ENCODE assay signal across 19 mouse cellular contexts in the genomic region with DNA sequence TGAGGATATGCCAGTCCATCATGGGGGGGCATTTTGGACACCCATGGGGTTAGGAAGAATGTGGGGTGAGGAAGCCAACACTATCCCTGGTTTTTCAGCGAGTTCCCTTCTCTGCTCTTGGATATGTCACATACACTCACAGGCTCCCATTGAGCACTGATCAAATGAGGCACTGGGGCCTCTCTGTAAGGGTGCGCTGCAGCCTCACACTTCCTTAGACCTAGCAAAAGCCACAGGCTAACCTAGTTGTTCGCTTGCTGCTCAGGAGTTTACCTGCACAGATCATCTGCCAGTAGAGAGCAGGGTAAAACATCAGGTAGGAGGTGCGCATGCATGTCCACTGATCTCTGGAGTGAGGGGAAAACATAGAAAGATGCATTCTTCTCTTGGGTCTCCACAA.
DNase-seq lines count a peak whose midpoint lies in the region; ATAC-seq and TF ChIP-seq lines count a peak whose summit lies in the region.
"Had no signal": no experiment of that assay in that cellular context is flagged by ENCODE, and none has a peak within 500 bp of the region (broad histone marks: within the 10 kb centered on the region; RNA-seq: fewer than 3 reads in every experiment).

No protein-coding gene starts in this region.

- H3K36me3 ChIP-seq in heart, embryonic 12.5 days: no peaks in the 10 kb centered on the region
- no peaks in the 10 kb centered on the region for H3K36me3 ChIP-seq in liver, postnatal 0 days (replicated peaks; ENCODE audit: insufficient read depth, low read length)
- H3K36me3 ChIP-seq in liver, embryonic 13.5 days: no peaks in the 10 kb centered on the region
- no peaks in the 10 kb centered on the region for H3K36me3 ChIP-seq in stomach, postnatal 0 days (ENCODE audit: control insufficient read depth, insufficient read depth, low read length)
- H3K36me3 ChIP-seq in midbrain, embryonic 15.5 days (replicated peaks): no peaks in the 10 kb centered on the region
- no peaks in the 10 kb centered on the region for H3K36me3 ChIP-seq in forebrain, embryonic 14.5 days (ENCODE audit: control insufficient read depth, insufficient read depth, low read length)
- H3K36me3 ChIP-seq: heart, embryonic 10.5 days; hindbrain, embryonic 12.5 days had no signal

- intact Hi-C loops in heart, postnatal 36 days (cut with DNase I): loop anchor here (5.0 kb wide), 2 partner anchors 100 to 145 kb away; no protein-coding TSS in a partner anchor

- TF ChIP-seq EP300 in liver, postnatal 0 days (IDR thresholded peaks at IDR 0.05; ENCODE audit: low read depth): no peak
- TF ChIP-seq EP300 in stomach, postnatal 0 days (optimal IDR thresholded peaks at IDR 0.05): no peak

- H3K9ac ChIP-seq in heart, embryonic 12.5 days: no peak overlapping the region
- no peak overlapping the region for H3K9ac ChIP-seq in liver, postnatal 0 days (replicated peaks)
- peak overlapping the region; percentile 45; the same call in 1 of the 2 replicates for H3K9ac ChIP-seq in liver, embryonic 13.5 days
- H3K9ac ChIP-seq in stomach, postnatal 0 days (ENCODE audit: low read length): no peak overlapping the region
- no peak overlapping the region for H3K9ac ChIP-seq in midbrain, embryonic 15.5 days
- no peak overlapping the region for H3K9ac ChIP-seq in forebrain, embryonic 14.5 days (ENCODE audit: low read length)
- H3K9ac ChIP-seq: hindbrain, embryonic 12.5 days had no signal

- 0 out of 2 replicates have a peak overlapping the region, but pooled peaks have one; percentile 2 for H3K27ac ChIP-seq in heart, embryonic 12.5 days (ENCODE audit: poor library complexity, severe bottlenecking)
- no peak overlapping the region for H3K27ac ChIP-seq in liver, postnatal 0 days (ENCODE audit: low read depth)
- H3K27ac ChIP-seq in liver, embryonic 13.5 days: peak overlapping the region; percentile 70
- 0 out of 2 replicates have a peak overlapping the region, but pooled peaks have one; percentile 30 for H3K27ac ChIP-seq in stomach, postnatal 0 days (replicated peaks)
- H3K27ac ChIP-seq in midbrain, embryonic 15.5 days: no peak overlapping the region
- H3K27ac ChIP-seq in forebrain, embryonic 14.5 days (ENCODE audit: low read depth, low read length): no peak overlapping the region
- H3K27ac ChIP-seq: heart, embryonic 10.5 days; hindbrain, embryonic 12.5 days; layer of hippocampus, adult 2 months had no signal

- 76% methylated on average over 4 of the region's 4 CpGs for WGBS in heart, embryonic 12.5 days
- whole genome bisulfite sequencing in liver, postnatal 0 days (ENCODE audit: insufficient replicate concordance): 54% methylated on average over 4 of the region's 4 CpGs
- 38% methylated on average over 4 of the region's 4 CpGs for WGBS in liver, embryonic 13.5 days (ENCODE audit: insufficient replicate concordance)
- WGBS in stomach, postnatal 0 days: 86% methylated on average over 4 of the region's 4 CpGs
- WGBS in midbrain, embryonic 15.5 days: 94% methylated on average over 4 of the region's 4 CpGs
- 91% methylated on average over 4 of the region's 4 CpGs for WGBS in forebrain, embryonic 14.5 days

- no peak overlapping the region for H3K4me3 ChIP-seq in heart, embryonic 12.5 days
- no peak overlapping the region for H3K4me3 ChIP-seq in liver, postnatal 0 days (ENCODE audit: low read depth, low read length)
- no peak overlapping the region for H3K4me3 ChIP-seq in liver, embryonic 13.5 days (replicated peaks)
- H3K4me3 ChIP-seq in stomach, postnatal 0 days (ENCODE audit: low read depth, low read length): no peak overlapping the region
- no peak overlapping the region for H3K4me3 ChIP-seq in midbrain, embryonic 15.5 days
- H3K4me3 ChIP-seq in forebrain, embryonic 14.5 days (ENCODE audit: low read depth, low read length): no peak overlapping the region
- H3K4me3 ChIP-seq: heart, embryonic 10.5 days; hindbrain, embryonic 12.5 days; layer of hippocampus, adult 2 months had no signal

- TF ChIP-seq CTCF in liver, postnatal 0 days (IDR thresholded peaks at IDR 0.05; ENCODE audit: low read depth): no peak
- TF ChIP-seq CTCF in stomach, postnatal 0 days (IDR thresholded peaks at IDR 0.05; ENCODE audit: low read depth): no peak

- DNase-seq in heart, postnatal 36 days: no peak
- peak; percentile 23 for DNase-seq in liver
- DNase-seq in liver, postnatal 0 days: no peak
- DNase-seq in liver, embryonic 13.5 days: no peak
- no peak for DNase-seq in stomach, postnatal 0 days (ENCODE audit: low spot score)
- DNase-seq in forebrain, embryonic 14.5 days (ENCODE audit: low spot score): no peak
- DNase-seq: adrenal gland, postnatal 25 days; cerebellum, adult 11-12 months; kidney, adult 18-20 months; kidney, postnatal 14 days; lung, postnatal 14 days; thymus, adult 2 months had no signal

- no peak for ATAC-seq in heart, embryonic 12.5 days (ENCODE audit: insufficient number of reproducible peaks, low FRiP score)
- no peak for ATAC-seq in liver, postnatal 0 days
- peak; percentile 64 for ATAC-seq in liver, embryonic 13.5 days (ENCODE audit: low read depth)
- ATAC-seq in stomach, postnatal 0 days (ENCODE audit: low FRiP score, low TSS enrichment): no peak
- ATAC-seq in midbrain, embryonic 15.5 days (replicated peaks): no peak
- no peak for ATAC-seq in forebrain, embryonic 14.5 days

- H3K4me2 ChIP-seq in heart, embryonic 12.5 days: no peak overlapping the region
- no peak overlapping the region for H3K4me2 ChIP-seq in liver, postnatal 0 days (ENCODE audit: low read depth, low read length)
- peak overlapping the region; percentile 43 for H3K4me2 ChIP-seq in liver, embryonic 13.5 days
- H3K4me2 ChIP-seq in stomach, postnatal 0 days (replicated peaks; ENCODE audit: low read depth): no peak overlapping the region
- H3K4me2 ChIP-seq in midbrain, embryonic 15.5 days: no peak overlapping the region
- H3K4me2 ChIP-seq in forebrain, embryonic 14.5 days (ENCODE audit: low read length): no peak overlapping the region
- H3K4me2 ChIP-seq: hindbrain, embryonic 12.5 days; midbrain, embryonic 11.5 days had no signal

- H3K4me1 ChIP-seq in heart, embryonic 12.5 days (replicated peaks): peaks cover 42% of the 10 kb centered on the region
- peaks cover 12% of the 10 kb centered on the region; the same call in 1 of the 2 replicates for H3K4me1 ChIP-seq in liver, postnatal 0 days (ENCODE audit: insufficient read depth)
- peaks cover 52% of the 10 kb centered on the region for H3K4me1 ChIP-seq in liver, embryonic 13.5 days (replicated peaks)
- no peaks in the 10 kb centered on the region; the same call in none of the 2 replicates for H3K4me1 ChIP-seq in stomach, postnatal 0 days (replicated peaks; ENCODE audit: control insufficient read depth, insufficient read depth)
- H3K4me1 ChIP-seq in midbrain, embryonic 15.5 days: peaks cover 5% of the 10 kb centered on the region; the same call in 1 of the 2 replicates
- no peaks in the 10 kb centered on the region for H3K4me1 ChIP-seq in forebrain, embryonic 14.5 days (ENCODE audit: control insufficient read depth, insufficient read depth, low read length)

- H3K27me3 ChIP-seq in heart, embryonic 12.5 days (replicated peaks): no peaks in the 10 kb centered on the region
- no peaks in the 10 kb centered on the region for H3K27me3 ChIP-seq in liver, postnatal 0 days (ENCODE audit: insufficient read depth, low read length)
- no peaks in the 10 kb centered on the region for H3K27me3 ChIP-seq in liver, embryonic 13.5 days
- no peaks in the 10 kb centered on the region for H3K27me3 ChIP-seq in stomach, postnatal 0 days (ENCODE audit: control insufficient read depth, insufficient read depth, low read length)
- no peaks in the 10 kb centered on the region for H3K27me3 ChIP-seq in midbrain, embryonic 15.5 days (replicated peaks)
- no peaks in the 10 kb centered on the region for H3K27me3 ChIP-seq in forebrain, embryonic 14.5 days (replicated peaks; ENCODE audit: control insufficient read depth, insufficient read depth, low read length)
- H3K27me3 ChIP-seq: CH12.LX; hindbrain, embryonic 12.5 days had no signal

- no peaks in the 10 kb centered on the region for H3K9me3 ChIP-seq in heart, embryonic 12.5 days (replicated peaks)
- no peaks in the 10 kb centered on the region for H3K9me3 ChIP-seq in liver, postnatal 0 days (ENCODE audit: low read length)
- H3K9me3 ChIP-seq in liver, embryonic 13.5 days (replicated peaks): no peaks in the 10 kb centered on the region
- no peaks in the 10 kb centered on the region for H3K9me3 ChIP-seq in stomach, postnatal 0 days (ENCODE audit: control insufficient read depth, low read length)
- no peaks in the 10 kb centered on the region for H3K9me3 ChIP-seq in midbrain, embryonic 15.5 days
- H3K9me3 ChIP-seq in forebrain, embryonic 14.5 days (replicated peaks; ENCODE audit: control insufficient read depth, low read length): no peaks in the 10 kb centered on the region
- H3K9me3 ChIP-seq: heart, embryonic 10.5 days; hindbrain, embryonic 12.5 days had no signal

Comparison
In these comparisons a context has a peak if more than half of its experiments do, and no peak if none do; other contexts are left out.
1. H3K27ac ChIP-seq: peak in heart, embryonic 12.5 days (single experiment), liver, embryonic 13.5 days (single experiment) and stomach, postnatal 0 days (single experiment); none in liver, postnatal 0 days (single experiment), midbrain, embryonic 15.5 days (single experiment) and forebrain, embryonic 14.5 days (single experiment).